Mouse (Mus musculus) CH12.LX (cell line): ENCODE measurements around the gene Khnyn. TPM values are rescaled to one million over a fixed set of nuclear protein-coding genes. Genes with fewer than 3 reads are reported as not detected.

Source experiments
- DNase-seq: peaks from one replicate; pipeline ENCODE4 v3.0.0-alpha.2; 2013; ENCODE audit errors: extremely low read depth
- H3K27ac ChIP-seq: 2 replicates; pipeline ENCODE4 v1.5.1; 2012; ENCODE audit warnings: low read depth, mild to moderate bottlenecking, control low read depth, moderate library complexity; ENCODE audit not compliant: insufficient read depth
- H3K27me3 ChIP-seq: replicated peaks from 2 replicates; pipeline ENCODE3; 2012; ENCODE audit warnings: inconsistent platforms
- H3K36me3 ChIP-seq, 2 experiments: replicated peaks in 1 of 2; 2 replicates each; pipeline versions ENCODE3 to v1.6.1; 2012; ENCODE audit warnings: inconsistent platforms in 1 of 2, low read length in 1 of 2, mild to moderate bottlenecking in 1 of 2, mixed read lengths in 1 of 2, moderate library complexity in 1 of 2; ENCODE audit not compliant: control insufficient read depth in 1 of 2, insufficient read depth in 1 of 2
- H3K4me1 ChIP-seq, 2 experiments: 2 replicates each; pipeline ENCODE4 v1.6.1; 2012; ENCODE audit warnings: inconsistent platforms in 1 of 2, moderate library complexity in 1 of 2; ENCODE audit not compliant: insufficient read depth in 2 of 2, control insufficient read depth in 1 of 2
- H3K4me2 ChIP-seq: 2 replicates; pipeline ENCODE4 v1.6.1; 2012; ENCODE audit warnings: low read depth, mild to moderate bottlenecking, control low read depth; ENCODE audit not compliant: poor library complexity, insufficient read depth, severe bottlenecking
- H3K4me3 ChIP-seq, 3 experiments: fragments of 150-350 bp in 1 of 3; sonication (generic) in 1 of 3; replicated peaks in 1 of 3; 2 replicates each; pipeline versions ENCODE3 to v1.5.1; 2011 to 2012; ENCODE audit warnings: low read depth in 2 of 3, low read length in 2 of 3, mild to moderate bottlenecking in 2 of 3, moderate library complexity in 2 of 3, control low read depth in 1 of 3, improper control_type of control experiment in 1 of 3, inconsistent platforms in 1 of 3, mixed read lengths in 1 of 3; ENCODE audit not compliant: poor library complexity in 1 of 3
- H3K79me2 ChIP-seq: replicated peaks from 2 replicates; pipeline ENCODE4 v1.6.1; 2012; ENCODE audit warnings: mild to moderate bottlenecking, moderate library complexity; ENCODE audit not compliant: control insufficient read depth, poor library complexity, insufficient read depth, severe bottlenecking; ENCODE audit errors: extremely low read depth
- H3K9ac ChIP-seq: 2 replicates; pipeline ENCODE4 v1.6.1; 2012; ENCODE audit warnings: low read depth, mild to moderate bottlenecking, control low read depth, moderate library complexity; ENCODE audit not compliant: insufficient read depth
- H3K9me3 ChIP-seq: replicated peaks from 2 replicates; pipeline ENCODE3; 2012; ENCODE audit warnings: low read length, inconsistent platforms, mixed read lengths
- BHLHE40 ChIP-seq: IDR thresholded peaks from 2 replicates; pipeline ENCODE4 v1.6.1; 2011; ENCODE audit warnings: mild to moderate bottlenecking, low read depth, low read length, improper control_type of control experiment
- CTCF ChIP-seq, 2 experiments: IDR thresholded peaks in 1 of 2; conservative IDR thresholded peaks in 1 of 2; 2 replicates each; pipeline ENCODE4 v1.5.1; 2011 to 2012; ENCODE audit warnings: low read depth in 2 of 2, low read length in 2 of 2, improper control_type of control experiment in 1 of 2, inconsistent platforms in 1 of 2, mild to moderate bottlenecking in 1 of 2, moderate library complexity in 1 of 2
- ELF1 ChIP-seq: IDR thresholded peaks from 2 replicates; pipeline ENCODE4 v1.6.1; 2014; ENCODE audit warnings: low read depth, mild to moderate bottlenecking, inconsistent platforms, low read length, improper control_type of control experiment
- EP300 ChIP-seq: IDR thresholded peaks from 2 replicates; pipeline ENCODE4 v1.6.1; 2011; ENCODE audit warnings: low read length, improper control_type of control experiment
- ETS1 ChIP-seq: conservative IDR thresholded peaks from 2 replicates; pipeline ENCODE4 v1.6.1; 2012; ENCODE audit warnings: low read depth, mild to moderate bottlenecking, inconsistent platforms, low read length, improper control_type of control experiment, moderate library complexity
- HCFC1 ChIP-seq: IDR thresholded peaks from 2 replicates; pipeline ENCODE4 v1.6.1; 2012; ENCODE audit warnings: low read depth, mild to moderate bottlenecking, inconsistent platforms, low read length, improper control_type of control experiment
- JUN ChIP-seq: IDR thresholded peaks from 2 replicates; pipeline ENCODE4 v1.6.1; 2011; ENCODE audit warnings: low read depth, mild to moderate bottlenecking, low read length, improper control_type of control experiment, moderate library complexity; ENCODE audit not compliant: insufficient read depth
- JUND ChIP-seq: conservative IDR thresholded peaks from 2 replicates; pipeline ENCODE4 v1.6.1; 2011; ENCODE audit warnings: low read depth, low read length, improper control_type of control experiment
- KAT2A ChIP-seq: IDR thresholded peaks from 2 replicates; pipeline ENCODE4 v1.6.1; 2012; ENCODE audit warnings: low read length, improper control_type of control experiment, inconsistent platforms; ENCODE audit not compliant: insufficient replicate concordance
- MAFK ChIP-seq: IDR thresholded peaks from 2 replicates; pipeline ENCODE4 v1.6.1; 2011; ENCODE audit warnings: low read length, improper control_type of control experiment; ENCODE audit not compliant: insufficient replicate concordance
- MEF2A ChIP-seq: IDR thresholded peaks from 2 replicates; pipeline ENCODE4 v1.6.1; 2014; ENCODE audit warnings: low read depth, mild to moderate bottlenecking, inconsistent platforms, low read length, improper control_type of control experiment, borderline replicate concordance
- MYC ChIP-seq: IDR thresholded peaks from 2 replicates; pipeline ENCODE4 v1.6.1; 2011; ENCODE audit warnings: low read depth, mild to moderate bottlenecking, improper control_type of control experiment, low read length
- NELFE ChIP-seq: IDR thresholded peaks from 2 replicates; pipeline ENCODE4 v1.6.1; 2011; ENCODE audit warnings: low read depth, low read length, improper control_type of control experiment
- PAX5 ChIP-seq: IDR thresholded peaks from 2 replicates; pipeline ENCODE4 v1.6.1; 2012; ENCODE audit warnings: low read length, inconsistent platforms, mixed read lengths
- RAD21 ChIP-seq: IDR thresholded peaks from 2 replicates; pipeline ENCODE4 v1.6.1; 2011; ENCODE audit warnings: low read depth, mild to moderate bottlenecking, low read length, improper control_type of control experiment, moderate library complexity
- RCOR1 ChIP-seq: conservative IDR thresholded peaks from 2 replicates; pipeline ENCODE4 v1.6.1; 2012; ENCODE audit warnings: low read depth, mild to moderate bottlenecking, inconsistent platforms, low read length, improper control_type of control experiment
- SMC3 ChIP-seq: IDR thresholded peaks from 2 replicates; pipeline ENCODE4 v1.6.1; 2011; ENCODE audit warnings: low read depth, low read length, improper control_type of control experiment
- TCF12 ChIP-seq: IDR thresholded peaks from 2 replicates; pipeline ENCODE4 v1.6.1; 2014; ENCODE audit warnings: low read depth, mild to moderate bottlenecking, inconsistent platforms, low read length, improper control_type of control experiment
- UBTF ChIP-seq: IDR thresholded peaks from 2 replicates; pipeline ENCODE4 v1.6.1; 2012; ENCODE audit warnings: low read depth, mild to moderate bottlenecking, inconsistent platforms, low read length, improper control_type of control experiment, moderate library complexity
- dilution Hi-C: fragments of 300-500 bp; cut with MboI; formaldehyde crosslinking; loops from 2 replicates; pipeline ENCODE4 v1.14.3; 2020; ENCODE audit warnings: low sequenced_read_pairs; ENCODE audit not compliant: extremely low pct_unique_long_range_greater_than_20kb, extremely low pct_ligation_motif_present
- in situ Hi-C: fragments of 300-500 bp; cut with MboI; formaldehyde crosslinking; loops from 3 replicates; pipeline ENCODE4 v1.14.3; 2019; ENCODE audit warnings: low sequenced_read_pairs, low pct_ligation_motif_present, low pct_unique_long_range_greater_than_20kb, mixed read lengths
- polyA plus RNA-seq: library from polyadenylated mRNA; unstranded; fragments of >175 nt; gene quantifications from 2 replicates; pipeline ENCODE4 v1.2.1, GENCODE M21; 2012; ENCODE audit warnings: low read depth; ENCODE audit not compliant: insufficient read length
- total RNA-seq, 2 experiments: library from RNA; depleted of rRNA; stranded (reverse); fragments of 300-350 nt in 1 of 2; fragments of >200 nt in 1 of 2; gene quantifications; 2 replicates each; pipeline ENCODE4 v1.2.3; 2012 to 2014

The Khnyn gene
- total and polyA plus RNA-seq, 3 experiments: 31.8 to 50.6 (median 35.8) TPM

DNA sequence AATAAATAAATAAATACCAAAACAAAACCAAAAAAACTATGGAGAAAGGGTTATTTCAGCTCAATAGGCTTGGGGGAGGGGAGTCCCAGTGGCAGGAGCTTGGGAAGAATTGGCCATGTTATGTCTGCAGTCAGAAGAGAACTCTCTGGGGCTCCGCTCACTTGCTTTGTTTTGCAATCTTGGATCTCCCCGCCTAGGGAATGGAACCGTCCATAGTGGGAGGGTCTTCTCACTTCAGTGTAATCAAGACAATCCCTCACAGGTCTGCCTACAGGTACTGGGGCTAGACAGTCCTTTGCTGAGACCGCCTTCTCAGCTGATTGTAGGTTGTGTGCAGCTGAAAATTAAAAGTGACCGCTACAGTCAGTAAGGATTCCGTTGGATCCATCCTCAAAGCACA, 15.2 kb upstream of the Khnyn start:
- H3K4me2 ChIP-seq: no peak overlapping the region
- dilution Hi-C loops: no loop called here
- no peak overlapping the region for H3K9ac ChIP-seq
- in situ Hi-C loops: no loop called here
- no peak for DNase-seq
- peaks cover 14% of the 10 kb centered on the region for H3K27me3 ChIP-seq
- peaks cover 10% of the 10 kb centered on the region for H3K9me3 ChIP-seq
- H3K79me2 ChIP-seq: no peaks in the 10 kb centered on the region
- H3K36me3 ChIP-seq: no peaks in the 10 kb centered on the region
- TF ChIP-seq ELF1: no peak
- no peak for TF ChIP-seq UBTF
- no peak for TF ChIP-seq CTCF (conservative IDR thresholded peaks at IDR 0.05 in 1 of 2, IDR thresholded peaks at IDR 0.05 in 1 of 2; ENCODE audit: low read depth in 2 of 2, low read length in 2 of 2)
- no peak for TF ChIP-seq HCFC1
- peaks cover 13 to 45% of the 10 kb centered on the region in 2 experiments for H3K4me1 ChIP-seq
- no peak overlapping the region for H3K4me3 ChIP-seq
- H3K27ac ChIP-seq: no peak overlapping the region

DNA sequence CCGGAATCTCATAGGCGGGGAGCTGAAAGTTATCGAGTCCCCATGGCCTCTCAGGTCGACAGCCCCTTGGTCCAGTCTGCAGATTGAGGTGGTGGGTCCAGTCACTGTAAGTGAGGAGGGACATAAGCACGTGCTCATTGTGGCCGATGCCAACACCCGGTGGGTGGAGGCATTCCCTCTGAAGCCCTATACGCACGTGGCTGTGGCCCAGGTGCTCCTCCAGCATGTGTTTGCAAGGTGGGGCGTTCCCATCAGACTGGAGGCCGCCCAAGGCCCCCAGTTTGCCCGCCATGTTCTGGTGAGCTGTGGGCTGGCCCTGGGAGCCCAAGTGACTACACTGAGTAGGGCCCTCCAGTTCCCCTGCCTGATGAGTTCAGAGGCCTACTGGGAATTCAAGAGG, 12.7 kb upstream of the Khnyn start:
- in situ Hi-C loops: loop anchor here (5.0 kb wide), 1 partner anchor 35 kb away; no protein-coding TSS in a partner anchor
- no peaks in the 10 kb centered on the region for H3K36me3 ChIP-seq
- H3K4me1 ChIP-seq: peaks cover 13 to 45% of the 10 kb centered on the region in 2 experiments
- H3K4me3 ChIP-seq: no peak overlapping the region
- dilution Hi-C loops: no loop called here
- no peak for DNase-seq
- H3K9me3 ChIP-seq: peaks cover 10% of the 10 kb centered on the region
- H3K4me2 ChIP-seq: no peak overlapping the region
- no peak overlapping the region for H3K9ac ChIP-seq
- H3K79me2 ChIP-seq: no peaks in the 10 kb centered on the region
- H3K27ac ChIP-seq: no peak overlapping the region
- peaks cover 9% of the 10 kb centered on the region for H3K27me3 ChIP-seq
- TF ChIP-seq SMC3: no peak
- TF ChIP-seq NELFE: no peak
- TF ChIP-seq JUN: no peak
- no peak for TF ChIP-seq EP300
- no peak for TF ChIP-seq PAX5
- TF ChIP-seq MEF2A: no peak

DNA sequence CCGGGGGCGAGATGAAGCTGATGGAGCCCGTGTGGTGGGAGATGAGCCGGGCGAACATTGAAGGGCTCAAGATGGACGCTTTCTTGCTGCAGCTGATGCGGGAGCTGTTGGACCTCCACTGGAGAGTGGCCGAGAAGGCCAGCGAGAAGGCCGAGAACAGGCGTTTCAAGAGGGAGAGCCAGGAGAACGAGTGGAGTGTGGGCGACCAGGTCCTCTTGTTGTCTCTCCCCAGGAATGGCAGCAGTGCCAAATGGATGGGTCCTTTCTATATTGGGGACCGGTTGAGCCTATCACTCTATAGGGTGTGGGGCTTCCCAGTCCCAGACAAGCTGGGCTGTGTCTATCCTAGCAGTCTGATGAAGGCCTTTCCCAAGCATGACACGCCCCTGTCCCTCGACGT, 12.2 kb upstream of the Khnyn start:
- no peaks in the 10 kb centered on the region for H3K36me3 ChIP-seq
- peaks cover 13 to 42% of the 10 kb centered on the region in 2 experiments for H3K4me1 ChIP-seq
- in situ Hi-C loops: loop anchor here (5.0 kb wide), 1 partner anchor 35 kb away; no protein-coding TSS in a partner anchor
- H3K27ac ChIP-seq: no peak overlapping the region
- H3K79me2 ChIP-seq: no peaks in the 10 kb centered on the region
- TF ChIP-seq ETS1 (no peak), MYC (no peak), RCOR1 (no peak), RAD21 (no peak), KAT2A (no peak), JUND (no peak), MEF2A (no peak), ELF1 (no peak), UBTF (no peak), PAX5 (no peak), BHLHE40 (no peak), MAFK (no peak), TCF12 (no peak)
- H3K9me3 ChIP-seq: peaks cover 10% of the 10 kb centered on the region
- no peak overlapping the region for H3K4me2 ChIP-seq
- dilution Hi-C loops: no loop called here
- H3K27me3 ChIP-seq: peaks cover 9% of the 10 kb centered on the region
- H3K9ac ChIP-seq: no peak overlapping the region
- DNase-seq: no peak
- no peak overlapping the region for H3K4me3 ChIP-seq
